Mouse (Mus musculus) stomach, postnatal 0 days (tissue): ENCODE results near the gene Myo3b. TPM values are rescaled to one million over a fixed set of nuclear protein-coding genes. Genes with fewer than 3 reads are reported as not detected.
A peak's percentile ranks its signal among the peaks of the same experiment; 100 is the strongest.

Experiments used
- ATAC-seq: fragments of 200-750 bp; cut with Nextera tagmentation; 2 replicates; pipeline ENCODE4 v1.8.0; 2017; ENCODE audit not compliant: low FRiP score, low TSS enrichment
- DNase-seq: peaks from one replicate; pipeline ENCODE4 v3.0.0-alpha.2; 2016; ENCODE audit warnings: low spot score
- H3K27ac ChIP-seq: fragments of 300-500 bp; sonication (generic); replicated peaks from 2 replicates; pipeline ENCODE4 v1.5.1; 2014; ENCODE audit warnings: mild to moderate bottlenecking, control low read depth
- H3K27me3 ChIP-seq: fragments of 300-500 bp; sonication (generic); 2 replicates; pipeline ENCODE4 v1.6.1; 2014; ENCODE audit warnings: low read length; ENCODE audit not compliant: control insufficient read depth, insufficient read depth
- H3K36me3 ChIP-seq: fragments of 300-500 bp; sonication (generic); 2 replicates; pipeline ENCODE4 v1.6.1; 2014; ENCODE audit warnings: low read length, mixed read lengths; ENCODE audit not compliant: control insufficient read depth, insufficient read depth
- H3K4me1 ChIP-seq: fragments of 300-500 bp; sonication (generic); replicated peaks from 2 replicates; pipeline ENCODE4 v1.6.1; 2014; ENCODE audit warnings: antibody characterized with exemption; ENCODE audit not compliant: control insufficient read depth, insufficient read depth
- H3K4me2 ChIP-seq: fragments of 300-500 bp; sonication (generic); replicated peaks from 2 replicates; pipeline ENCODE4 v1.6.1; 2014; ENCODE audit warnings: low read depth, mild to moderate bottlenecking, control low read depth, moderate library complexity
- H3K4me3 ChIP-seq: fragments of 300-500 bp; sonication (generic); 2 replicates; pipeline ENCODE4 v1.5.1; 2014; ENCODE audit warnings: low read depth, low read length, control low read depth
- H3K9ac ChIP-seq: fragments of 300-500 bp; sonication (generic); 2 replicates; pipeline ENCODE4 v1.6.1; 2014; ENCODE audit warnings: mild to moderate bottlenecking, low read length, control low read depth, mixed read lengths
- H3K9me3 ChIP-seq: fragments of 300-500 bp; sonication (generic); 2 replicates; pipeline ENCODE4 v1.6.1; 2016; ENCODE audit warnings: low read length; ENCODE audit not compliant: control insufficient read depth
- CTCF ChIP-seq: IDR thresholded peaks from 2 replicates; pipeline ENCODE4 v1.5.1; 2016; ENCODE audit warnings: antibody characterized with exemption, low read depth, mild to moderate bottlenecking, moderate library complexity
- EP300 ChIP-seq: optimal IDR thresholded peaks from 2 replicates; pipeline ENCODE3; 2016; ENCODE audit warnings: antibody characterized with exemption
- WGBS: fragments of 180-500 bp; shearing (Covaris S2); extraction: QIAGEN DNeasy Blood & Tissue Kit; methylation state at CpG from one replicate; pipeline ENCODE4 v1.1.7; 2014; 5-methylcytosine and 5-hydroxymethylcytosine counted together
- polyA plus RNA-seq: library from polyadenylated mRNA; unstranded; fragments of >200 nt; fragmentation: Nextera tagmentation; extraction: Ambion mirVana; gene quantifications from 2 replicates; pipeline ENCODE4 v1.2.1, GENCODE M21; 2015

Gene Myo3b
- polyA plus RNA-seq, 1 experiment from 2014 or later: 0.21 TPM

DNA sequence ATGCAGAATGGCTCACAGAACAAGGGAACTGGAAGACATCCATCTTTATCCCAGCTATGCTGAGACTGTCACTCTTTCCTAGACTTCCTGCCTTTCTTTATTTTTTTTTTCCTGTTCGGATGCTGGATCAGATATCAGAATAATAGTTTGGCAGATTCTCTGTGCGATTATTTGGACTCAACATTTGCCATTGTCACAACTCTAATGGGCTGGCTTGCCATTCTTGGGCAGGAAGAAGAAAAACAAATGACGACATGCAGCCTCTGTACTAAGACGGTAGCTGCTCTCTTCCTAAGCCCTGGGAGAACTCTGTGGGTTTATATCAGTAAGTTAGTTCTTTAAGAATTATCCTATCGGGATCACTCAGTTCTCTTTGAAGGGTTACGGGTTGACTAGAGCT is 89.7 kb downstream of the Myo3b start:
- no peak for ATAC-seq
- no peak overlapping the region for H3K4me3 ChIP-seq
- H3K9me3 ChIP-seq: no peaks in the 10 kb centered on the region
- no peak for DNase-seq
- no peak for TF ChIP-seq EP300
- TF ChIP-seq CTCF: no peak
- no peaks in the 10 kb centered on the region for H3K36me3 ChIP-seq
- WGBS: 63% methylated on average over 6 of the region's 6 CpGs
- H3K27ac ChIP-seq: no peak overlapping the region
- H3K4me2 ChIP-seq: no peak overlapping the region
- no peaks in the 10 kb centered on the region for H3K4me1 ChIP-seq
- H3K27me3 ChIP-seq: no peaks in the 10 kb centered on the region
- no peak overlapping the region for H3K9ac ChIP-seq

DNA sequence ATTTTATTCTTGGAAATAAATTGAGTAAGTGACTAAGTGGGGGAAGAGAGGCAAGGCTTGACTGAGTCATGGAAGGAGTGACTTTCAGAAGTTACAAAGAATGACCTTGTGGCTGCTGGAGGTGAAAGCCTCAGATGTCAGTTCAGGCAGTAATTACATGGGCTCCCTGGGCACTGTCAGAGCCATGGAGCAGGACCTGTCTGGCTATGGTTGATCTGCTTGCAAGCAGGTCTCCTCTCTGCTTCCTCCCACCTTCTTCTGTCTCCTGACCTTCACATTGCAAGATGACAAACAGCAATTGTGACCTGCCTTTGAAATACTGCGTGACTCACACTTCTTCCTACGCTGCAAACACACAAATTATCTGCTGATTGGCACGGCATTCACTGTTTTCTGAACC is 90.6 kb downstream of the Myo3b start:
- ATAC-seq (no peak), DNase-seq (no peak)
- H3K27me3 ChIP-seq: no peaks in the 10 kb centered on the region
- H3K9me3 ChIP-seq: no peaks in the 10 kb centered on the region
- no peaks in the 10 kb centered on the region for H3K4me1 ChIP-seq
- no peak overlapping the region for H3K4me3 ChIP-seq
- no peaks in the 10 kb centered on the region for H3K36me3 ChIP-seq
- no peak overlapping the region for H3K4me2 ChIP-seq
- TF ChIP-seq EP300 (no peak), CTCF (no peak)
- no peak overlapping the region for H3K27ac ChIP-seq
- no peak overlapping the region for H3K9ac ChIP-seq
- WGBS: 46% methylated on average over 3 of the region's 3 CpGs

DNA sequence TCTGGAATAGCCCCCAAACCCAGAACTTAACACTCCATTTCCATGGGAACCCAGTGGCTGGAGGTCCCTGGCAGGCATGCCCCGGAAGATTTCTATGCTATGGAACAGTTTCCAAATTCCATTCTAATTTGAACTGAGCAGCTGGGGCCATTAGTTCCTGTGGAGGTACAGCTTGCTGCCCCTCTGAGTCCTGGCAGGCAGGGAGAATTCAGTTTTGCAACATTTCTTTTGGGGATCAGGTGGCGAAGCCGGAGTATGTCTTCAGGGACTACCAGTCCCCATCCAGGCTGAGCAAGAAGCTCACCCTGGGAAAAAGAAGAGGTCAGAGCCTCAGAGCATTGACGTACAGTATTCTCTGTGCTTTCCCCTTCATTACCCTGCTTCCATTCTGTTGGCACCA is 94.4 kb downstream of the Myo3b start:
- WGBS: 79% methylated on average over 4 of the region's 4 CpGs
- no peak for TF ChIP-seq CTCF
- no peak for TF ChIP-seq EP300
- no peaks in the 10 kb centered on the region for H3K27me3 ChIP-seq
- H3K4me2 ChIP-seq: no peak overlapping the region
- no peaks in the 10 kb centered on the region for H3K9me3 ChIP-seq
- no peaks in the 10 kb centered on the region for H3K4me1 ChIP-seq
- H3K4me3 ChIP-seq: no peak overlapping the region
- no peak overlapping the region for H3K9ac ChIP-seq
- DNase-seq (no peak), ATAC-seq (no peak)
- no peak overlapping the region for H3K27ac ChIP-seq
- no peaks in the 10 kb centered on the region for H3K36me3 ChIP-seq

DNA sequence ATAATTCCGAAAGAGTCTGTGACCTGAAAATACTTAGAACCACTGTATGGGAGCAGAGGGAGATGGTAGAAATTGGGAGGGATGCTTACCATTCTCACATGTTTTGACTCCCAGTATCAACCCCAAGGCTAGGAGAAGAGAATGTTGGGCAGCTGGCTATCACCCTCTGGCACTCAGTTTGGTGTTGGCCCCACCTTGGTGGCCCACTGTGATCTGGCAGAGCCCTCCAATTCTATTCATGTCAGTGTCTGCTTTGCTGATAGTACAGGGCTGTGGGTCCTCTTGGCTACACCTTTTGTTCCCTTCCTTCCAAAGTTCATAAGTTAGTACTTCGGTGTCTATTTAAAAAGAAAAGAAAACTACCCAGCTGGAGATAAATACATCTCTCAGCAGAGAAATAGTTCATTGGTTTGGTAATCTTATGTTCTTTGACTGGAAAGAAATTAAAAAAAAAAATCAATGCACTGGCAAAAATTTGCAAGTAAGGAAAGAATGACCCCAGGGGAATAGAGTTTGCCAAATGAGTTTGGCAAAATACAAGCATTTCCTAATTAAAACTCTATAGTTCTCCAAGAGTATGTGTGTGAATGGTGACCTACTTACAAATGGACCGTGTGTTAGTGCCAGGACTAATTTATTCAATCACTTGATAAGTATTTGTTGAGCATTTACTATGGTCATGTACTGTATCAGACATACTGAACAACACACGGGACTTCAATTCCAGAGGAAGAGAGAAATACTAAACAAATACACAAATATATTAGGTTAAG is 98.5 kb downstream of the Myo3b start:
- H3K4me1 ChIP-seq: no peaks in the 10 kb centered on the region
- ATAC-seq (no peak), DNase-seq (no peak)
- H3K9ac ChIP-seq: no peak overlapping the region
- H3K27me3 ChIP-seq: no peaks in the 10 kb centered on the region
- no peak overlapping the region for H3K27ac ChIP-seq
- no peak overlapping the region for H3K4me2 ChIP-seq
- no peaks in the 10 kb centered on the region for H3K36me3 ChIP-seq
- WGBS: 86% methylated on average over 4 of the region's 4 CpGs
- no peak for TF ChIP-seq CTCF
- no peak for TF ChIP-seq EP300
- no peak overlapping the region for H3K4me3 ChIP-seq
- H3K9me3 ChIP-seq: no peaks in the 10 kb centered on the region

DNA sequence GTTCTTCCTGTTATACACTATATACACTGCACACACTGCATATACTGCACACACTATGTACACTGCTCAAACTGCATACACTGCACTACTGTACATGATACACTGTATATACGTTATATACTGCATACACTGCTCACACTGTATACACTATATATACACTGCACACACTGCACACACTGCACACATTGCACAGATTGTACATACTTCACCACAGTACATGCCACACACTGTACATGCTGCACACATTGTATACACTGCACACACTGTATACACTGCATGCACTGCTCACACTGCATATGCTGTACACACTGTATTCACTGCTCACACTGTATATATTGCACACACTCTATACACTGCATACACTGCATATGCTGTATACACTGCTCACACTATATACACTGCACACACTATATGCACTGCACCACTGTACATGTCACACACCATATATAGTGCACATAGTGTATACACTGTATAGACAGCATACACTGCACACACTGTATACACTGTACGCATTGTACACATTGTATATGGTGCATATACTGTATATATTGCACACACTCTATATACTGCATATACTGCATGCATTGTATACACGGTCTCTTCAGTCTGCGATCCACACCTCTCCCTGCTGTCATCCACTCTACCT is 104.7 kb downstream of the Myo3b start:
- Histone ChIP-seq H3K4me3 (no peak overlapping the region), H3K4me1 (no peaks in the 10 kb centered on the region), H3K9me3 (no peaks in the 10 kb centered on the region), H3K4me2 (no peak overlapping the region), H3K27me3 (no peaks in the 10 kb centered on the region), H3K36me3 (no peaks in the 10 kb centered on the region), H3K27ac (no peak overlapping the region), H3K9ac (no peak overlapping the region)
- ATAC-seq (no peak), DNase-seq (no peak)
- 94% methylated on average over 4 of the region's 4 CpGs for WGBS
- TF ChIP-seq CTCF: no peak

DNA sequence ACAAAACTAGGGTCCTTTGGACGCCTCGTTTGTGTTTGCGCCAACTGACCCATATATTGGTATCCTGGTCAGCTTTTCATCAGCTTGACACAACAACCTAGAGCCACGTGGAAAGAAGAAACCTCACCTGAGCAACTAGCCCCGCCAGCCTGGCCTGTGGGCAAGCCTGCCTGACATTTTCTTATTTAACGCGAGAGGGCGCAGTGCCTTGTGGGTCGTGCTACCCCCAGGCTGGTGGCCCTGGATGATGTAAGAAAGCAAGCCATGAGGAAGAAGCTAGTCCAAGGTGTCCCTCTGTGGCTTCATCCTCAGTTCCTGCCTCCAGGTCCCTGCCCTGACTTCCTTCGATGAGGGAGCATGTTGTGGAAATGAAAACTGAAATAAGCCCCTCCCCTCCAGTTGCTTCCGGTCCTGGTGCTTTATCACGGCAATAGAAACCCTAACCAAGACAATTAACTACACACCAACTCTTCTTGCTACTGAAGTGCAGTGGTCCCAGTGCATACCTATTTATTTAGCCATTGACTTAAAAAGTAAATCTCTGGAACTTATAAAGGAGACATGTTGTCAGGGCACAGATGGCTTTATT is 108.2 kb downstream of the Myo3b start:
- Histone ChIP-seq H3K9me3 (no peaks in the 10 kb centered on the region), H3K27me3 (no peaks in the 10 kb centered on the region), H3K27ac (no peak overlapping the region), H3K9ac (no peak overlapping the region), H3K4me3 (no peak overlapping the region), H3K36me3 (no peaks in the 10 kb centered on the region), H3K4me1 (no peaks in the 10 kb centered on the region), H3K4me2 (no peak overlapping the region)
- DNase-seq (no peak), ATAC-seq (no peak)
- WGBS: 49% methylated on average over 12 of the region's 12 CpGs
- TF ChIP-seq CTCF: peak; percentile 39
- no peak for TF ChIP-seq EP300
